Mouse (Mus musculus): ENCODE measurements around the gene P2ry6.

Gene P2ry6

GRCm38 (mm10) chr7:100974135-100974903 lies at the start of gene P2ry6:
P2ry6 (minus strand) TSS chr7:100974649.
- peak; percentile 38 for DNase-seq

DNA sequence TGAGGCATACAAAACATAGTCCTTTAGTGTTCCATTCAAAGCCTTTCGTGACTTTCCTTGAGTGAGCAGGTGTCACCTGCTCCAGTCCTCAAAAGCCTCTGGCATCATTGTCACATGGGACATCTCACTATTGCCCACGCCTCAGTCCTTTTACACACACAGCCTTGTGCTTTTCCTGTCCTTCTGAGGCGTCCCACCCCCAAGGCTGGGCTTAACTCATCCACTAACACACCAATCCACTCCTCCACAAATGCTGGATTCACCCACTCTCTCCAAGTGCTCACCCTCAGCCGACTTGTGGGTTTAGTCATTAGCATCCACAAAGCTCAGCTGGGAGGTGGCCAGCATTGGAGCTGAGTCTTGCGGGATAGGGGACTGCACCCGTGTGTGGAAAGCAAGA lies 43.0 kb upstream of the P2ry6 start:
- no peak for DNase-seq

DNA sequence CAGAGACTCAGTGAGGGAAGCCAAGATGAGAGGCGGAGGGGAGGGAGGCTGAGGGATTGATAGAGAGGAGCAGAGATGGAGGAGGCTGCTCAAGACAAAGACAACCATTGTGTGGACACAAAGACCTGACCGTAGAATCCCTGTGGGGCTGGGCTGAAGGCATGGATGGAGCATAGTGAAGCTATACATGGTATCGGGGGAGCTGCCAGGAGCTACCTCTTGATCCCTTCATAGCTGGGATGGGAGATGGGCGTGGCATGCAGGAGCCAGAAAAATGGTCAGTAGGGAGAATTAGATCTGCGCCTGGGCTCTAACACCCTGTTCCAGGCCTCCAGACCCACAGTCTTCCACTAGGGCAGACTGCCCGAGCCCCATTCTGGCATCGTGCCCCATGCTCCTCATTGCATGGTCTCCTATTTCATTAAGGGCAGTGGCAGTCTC lies 42.6 kb upstream of the P2ry6 start:
- no peak for DNase-seq

- no peak for DNase-seq
These were observed 40.5 kb upstream of the P2ry6 start for GRCm38 (mm10) chr7:101014985-101015384.

- no peak for DNase-seq
These were observed 39.6 kb upstream of the P2ry6 start for GRCm38 (mm10) chr7:101014041-101014440.

DNA sequence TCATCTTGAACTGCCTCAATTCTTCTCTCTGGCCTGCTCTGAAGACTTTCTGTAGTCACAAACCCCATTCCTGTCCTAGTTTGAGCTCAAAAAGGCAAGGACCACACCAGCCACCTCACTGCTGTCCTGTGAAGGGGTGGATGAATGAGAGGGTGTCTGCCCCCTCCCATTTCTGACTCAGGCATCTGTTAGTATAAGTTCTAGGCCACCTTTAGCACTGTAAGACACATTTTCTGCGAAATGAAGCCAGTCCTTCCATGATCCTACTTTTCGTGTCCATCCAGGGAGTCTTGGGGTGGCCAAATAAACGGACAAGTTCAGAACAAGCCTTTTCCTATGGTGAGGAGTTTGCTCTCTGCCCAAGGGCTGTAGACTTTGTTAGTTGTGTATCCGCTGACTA lies 38.1 kb upstream of the P2ry6 start, which contains the start of gene P2ry2:
P2ry2 (minus strand) TSS at position 326 of the 400 bp plus-strand sequence.
- no peak for DNase-seq

- DNase-seq = peak; percentile 80
These were observed 37.4 kb upstream of the P2ry6 start for GRCm38 (mm10) chr7:101011681-101012367.

DNA sequence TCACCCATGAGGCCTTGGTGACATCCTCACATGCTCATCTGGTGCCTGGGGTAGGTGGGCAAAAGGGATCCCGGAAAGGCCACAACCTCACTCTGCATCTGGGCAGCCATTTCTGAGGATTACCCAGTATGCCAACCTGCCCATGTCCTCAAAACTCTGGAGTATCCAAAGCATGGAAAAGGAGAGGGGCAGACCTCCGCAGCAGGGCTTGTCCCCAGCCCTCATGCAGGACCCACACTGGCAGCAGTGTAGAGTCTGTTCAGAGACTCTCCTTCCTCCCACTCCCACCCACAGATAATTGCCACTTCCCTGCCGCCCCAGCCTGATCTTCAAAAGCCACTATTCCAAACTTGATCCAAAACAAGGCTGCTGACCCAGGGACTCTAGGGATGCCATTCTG lies 36.3 kb upstream of the P2ry6 start:
- DNase-seq = no peak

DNA sequence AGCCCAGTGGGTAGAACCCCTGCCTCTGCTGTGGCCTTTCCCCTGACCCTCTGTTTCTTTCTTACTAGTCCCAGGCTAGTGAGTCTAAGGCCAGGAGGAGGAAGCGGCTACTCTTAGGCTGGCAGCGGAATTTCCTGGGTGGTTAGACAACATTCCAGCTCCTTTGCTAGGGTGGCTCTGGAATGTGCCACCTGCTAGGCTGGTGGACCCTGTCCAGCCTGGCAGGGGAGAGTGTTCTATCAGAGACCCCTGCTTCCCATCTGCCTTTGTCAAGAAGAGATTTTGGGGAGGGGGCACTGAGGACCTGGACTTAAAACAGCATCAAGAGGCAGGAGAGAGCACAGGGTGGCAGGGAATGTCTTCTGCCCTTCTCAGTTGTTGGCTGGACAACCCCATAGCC lies 31.8 kb upstream of the P2ry6 start:
- DNase-seq = no peak

GRCm38 (mm10) chr7:101005119-101005518 lies 30.7 kb upstream of the P2ry6 start:
- no peak for DNase-seq

- peak; percentile 29 for DNase-seq
These were observed 29.2 kb upstream of the P2ry6 start for GRCm38 (mm10) chr7:101003442-101004326.

- DNase-seq = no peak
These were observed 27.8 kb upstream of the P2ry6 start for GRCm38 (mm10) chr7:101002274-101002673.

- DNase-seq = no peak
These were observed 25.2 kb upstream of the P2ry6 start for GRCm38 (mm10) chr7:100999623-101000022.

GRCm38 (mm10) chr7:100998578-100998960 lies 24.1 kb upstream of the P2ry6 start:
- no peak for DNase-seq

GRCm38 (mm10) chr7:100997951-100998577 lies 23.6 kb upstream of the P2ry6 start:
- DNase-seq = no peak

DNA sequence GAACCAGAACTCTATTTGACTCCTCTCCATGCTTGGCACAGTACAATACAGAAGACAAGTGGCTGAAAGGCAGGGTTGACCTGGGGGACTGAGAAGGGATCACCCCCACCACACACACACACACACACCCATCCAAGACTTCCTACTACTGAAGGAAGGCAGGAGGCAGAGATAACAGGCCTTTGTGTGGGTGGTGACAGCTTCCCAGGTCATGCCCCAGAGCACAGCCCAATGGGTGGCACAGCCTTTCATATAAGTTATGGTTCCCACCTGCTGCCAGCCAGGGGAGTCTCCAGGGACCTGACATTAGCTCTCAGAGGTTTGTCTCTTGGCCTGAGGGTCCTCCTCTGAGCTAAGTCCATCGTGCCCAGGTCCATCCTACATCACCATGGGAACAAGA lies 22.8 kb upstream of the P2ry6 start:
- no peak for DNase-seq

- DNase-seq = no peak
These were observed 21.5 kb upstream of the P2ry6 start for GRCm38 (mm10) chr7:100995951-100996350.

DNA sequence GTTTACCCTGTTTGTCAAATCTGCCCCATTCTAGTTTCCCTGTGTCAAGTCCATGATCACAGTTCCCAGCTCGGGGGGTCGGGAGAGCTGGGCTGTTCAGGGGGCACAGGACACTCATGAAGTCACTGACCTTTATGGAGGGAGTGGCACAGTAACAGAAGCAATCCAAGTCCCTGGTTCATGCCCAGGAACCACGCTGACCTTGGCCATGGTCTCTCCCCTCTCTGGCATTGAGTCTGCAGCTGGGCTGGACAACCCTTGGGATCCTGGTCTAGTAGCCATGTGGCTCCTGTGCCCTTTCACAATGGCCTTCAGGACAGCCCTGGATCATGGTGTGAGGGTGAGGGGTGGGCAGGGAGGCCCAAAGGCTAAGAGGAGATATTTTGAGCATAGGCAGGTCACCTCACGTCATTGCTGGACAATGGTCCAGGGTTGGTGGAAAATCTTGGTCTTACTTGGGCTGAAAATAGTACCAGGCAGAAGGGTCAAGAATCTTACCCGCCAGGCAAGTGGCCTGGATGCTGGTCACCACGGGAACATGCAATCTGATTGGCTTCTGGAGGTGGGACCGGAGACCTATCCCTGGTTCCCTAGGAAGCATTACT lies 20.9 kb upstream of the P2ry6 start:
- DNase-seq = no peak

GRCm38 (mm10) chr7:100993166-100993565 lies 18.7 kb upstream of the P2ry6 start:
- no peak for DNase-seq

DNA sequence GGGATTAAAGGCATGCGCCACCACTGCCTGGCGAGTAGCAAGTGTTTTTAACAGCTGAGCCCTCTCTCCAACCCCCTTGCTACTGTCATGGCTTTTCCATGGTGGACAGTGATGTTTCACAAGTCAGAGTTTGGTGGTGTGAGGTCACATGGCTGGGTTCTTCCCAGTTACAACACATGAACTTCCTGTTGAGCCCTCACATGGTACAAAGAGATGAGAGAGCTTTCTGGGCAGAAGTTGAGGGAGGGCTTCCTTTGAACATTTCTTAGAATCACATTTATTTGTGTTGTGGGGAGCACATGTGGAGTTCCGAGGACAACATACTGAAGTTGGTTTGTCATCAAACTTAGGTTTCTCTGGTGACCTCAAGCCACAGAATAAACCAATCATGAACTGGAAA lies 17.5 kb upstream of the P2ry6 start:
- no peak for DNase-seq

GRCm38 (mm10) chr7:100990636-100991311 lies 16.3 kb upstream of the P2ry6 start:
- no peak for DNase-seq

DNA sequence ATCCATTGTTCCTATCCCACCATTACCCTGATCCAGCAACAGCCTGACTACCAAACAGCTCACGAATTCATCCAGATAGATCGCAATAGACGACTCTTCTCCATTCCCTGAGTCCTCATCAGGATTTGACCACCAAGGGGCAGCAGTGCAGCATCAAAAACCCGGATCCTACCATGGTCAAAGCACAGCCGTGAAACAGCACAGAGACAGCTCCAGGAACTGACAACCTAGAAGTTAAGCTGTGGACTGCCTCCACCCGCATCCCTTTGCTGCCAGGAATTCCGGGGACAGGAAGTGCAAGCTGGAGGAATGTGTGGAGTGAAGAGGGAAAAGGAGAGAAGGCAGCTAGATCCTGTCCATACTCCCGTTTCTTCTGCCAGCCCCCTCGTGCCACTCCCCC lies 13.6 kb upstream of the P2ry6 start:
- DNase-seq = peak; percentile 82
